Mouse (Mus musculus) E14TG2a.4 (cell line): ENCODE data around the gene 1700024P04Rik.

Source experiments
- CTCF ChIP-seq: conservative IDR thresholded peaks from 2 replicates; pipeline ENCODE4 v1.5.1; 2014; ENCODE audit warnings: low read length
- POU5F1 ChIP-seq: IDR thresholded peaks from 2 replicates; pipeline ENCODE4 v1.6.1; 2014; ENCODE audit warnings: low read length, borderline replicate concordance

DNA sequence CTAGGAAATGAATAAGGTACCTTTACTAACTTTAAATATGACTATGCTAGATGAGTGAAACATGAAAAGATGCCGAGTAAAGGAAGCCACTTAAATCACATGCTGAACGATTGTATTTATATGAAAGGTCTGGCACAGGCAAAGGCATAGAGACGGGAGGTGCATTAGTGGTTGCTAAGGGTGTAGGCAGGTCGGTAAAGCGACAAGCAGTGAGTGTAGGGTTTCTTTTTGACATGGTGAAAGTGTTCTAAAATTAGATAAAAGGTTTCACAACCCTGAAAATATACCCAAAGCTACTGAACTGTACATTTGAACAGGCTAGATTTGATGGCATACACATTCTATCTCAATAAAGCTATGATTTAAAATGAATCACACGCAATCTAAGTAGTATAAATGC is 47.3 kb downstream of the 1700024P04Rik start:
- TF ChIP-seq CTCF (no peak), POU5F1 (no peak)
